Mouse (Mus musculus) small intestine, adult 2 months (tissue): ENCODE results near the gene Kctd3.

ENCODE experiments used
- CTCF ChIP-seq: fragments of 200-500 bp; IDR thresholded peaks from 2 replicates; pipeline ENCODE4 v1.5.1; 2012; ENCODE audit warnings: low read depth, mild to moderate bottlenecking, control low read depth, inconsistent platforms, low read length, moderate library complexity, mixed read lengths; ENCODE audit not compliant: insufficient replicate concordance, insufficient read length; ENCODE audit errors: extremely low read depth
- POLR2A ChIP-seq: fragments of 200-500 bp; IDR thresholded peaks from 2 replicates; pipeline ENCODE4 v1.6.1; 2012; ENCODE audit warnings: low read depth, mild to moderate bottlenecking, control low read depth, inconsistent platforms, low read length, moderate library complexity

DNA sequence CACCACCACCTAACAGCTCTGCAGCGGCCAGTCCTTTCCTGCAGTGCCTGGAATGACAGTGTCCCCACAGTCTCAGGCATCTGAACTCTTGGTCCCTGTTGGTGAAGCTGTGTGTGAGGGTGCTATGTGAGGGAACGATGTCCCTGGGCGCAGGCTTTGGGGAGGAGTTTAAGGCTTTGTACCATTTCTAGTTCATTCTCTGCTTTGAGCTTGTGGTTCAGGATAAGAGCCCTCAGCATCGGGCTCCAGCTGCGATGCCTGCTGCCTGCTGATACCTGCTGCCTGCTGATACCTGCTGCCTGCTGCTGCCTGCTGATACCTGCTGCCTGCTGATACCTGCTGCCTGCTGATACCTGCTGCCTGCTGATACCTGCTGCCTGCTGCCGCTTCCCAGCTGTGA is 34.6 kb downstream of the Kctd3 start:
- TF ChIP-seq POLR2A (no peak), CTCF (no peak)
